Mouse (Mus musculus) MEL (cell line): ENCODE results near the gene Rpl29. TPM values are rescaled to one million over a fixed set of nuclear protein-coding genes. Genes with fewer than 3 reads are reported as not detected.

Experiments used
- DNase-seq: peaks from one replicate; pipeline ENCODE4 v3.0.0; 2011; ENCODE audit warnings: low read depth, low spot score
- H3K27ac ChIP-seq: 2 replicates; pipeline ENCODE4 v1.5.1; 2012; ENCODE audit warnings: low read depth, mild to moderate bottlenecking, control low read depth, low read length, moderate library complexity; ENCODE audit not compliant: control insufficient read depth
- H3K27me3 ChIP-seq, 2 experiments: fragments of 150-350 bp in 1 of 2; sonication (generic) in 1 of 2; 2 replicates each; pipeline ENCODE4 v1.6.1; 2012; ENCODE audit warnings: low read length in 2 of 2, mild to moderate bottlenecking in 2 of 2, improper control_type of control experiment in 1 of 2, moderate library complexity in 1 of 2; ENCODE audit not compliant: insufficient read depth in 2 of 2, control insufficient read depth in 1 of 2
- H3K36me3 ChIP-seq, 2 experiments: 2 replicates each; pipeline ENCODE4 v1.6.1; 2012 to 2014; ENCODE audit warnings: low read length in 2 of 2, improper control_type of control experiment in 1 of 2, inconsistent platforms in 1 of 2, mild to moderate bottlenecking in 1 of 2; ENCODE audit not compliant: insufficient read depth in 2 of 2, control insufficient read depth in 1 of 2
- H3K4me1 ChIP-seq, 2 experiments: fragments of 150-350 bp in 1 of 2; sonication (generic) in 1 of 2; 2 replicates each; pipeline ENCODE4 v1.6.1; 2012; ENCODE audit warnings: low read length in 2 of 2, improper control_type of control experiment in 1 of 2, mild to moderate bottlenecking in 1 of 2; ENCODE audit not compliant: insufficient read depth in 2 of 2, control insufficient read depth in 1 of 2
- H3K4me3 ChIP-seq, 2 experiments: fragments of 150-350 bp in 1 of 2; sonication (generic) in 1 of 2; 2 replicates each; pipeline ENCODE4 v1.5.1; 2012; ENCODE audit warnings: low read depth in 2 of 2, low read length in 2 of 2, mild to moderate bottlenecking in 2 of 2, moderate library complexity in 2 of 2, control low read depth in 1 of 2, improper control_type of control experiment in 1 of 2; ENCODE audit not compliant: control insufficient read depth in 1 of 2, insufficient read depth in 1 of 2
- H3K79me2 ChIP-seq: 2 replicates; pipeline ENCODE4 v1.6.1; 2012; ENCODE audit warnings: mild to moderate bottlenecking, low read length, moderate library complexity; ENCODE audit not compliant: control insufficient read depth, poor library complexity, insufficient read depth
- H3K9ac ChIP-seq: 2 replicates; pipeline ENCODE4 v1.6.1; 2012; ENCODE audit warnings: low read depth, mild to moderate bottlenecking, control low read depth, low read length, moderate library complexity; ENCODE audit not compliant: control insufficient read depth, poor library complexity, severe bottlenecking
- H3K9me3 ChIP-seq: fragments of 150-350 bp; sonication (generic); replicated peaks from 2 replicates; pipeline ENCODE4 v1.6.1; 2012; ENCODE audit warnings: mild to moderate bottlenecking, low read length, improper control_type of control experiment, moderate library complexity; ENCODE audit not compliant: insufficient read depth
- CHD1 ChIP-seq: IDR thresholded peaks from 2 replicates; pipeline ENCODE4 v1.6.1; 2012; ENCODE audit warnings: low read depth, mild to moderate bottlenecking, inconsistent platforms, low read length, improper control_type of control experiment
- CTCF ChIP-seq, 3 experiments: IDR thresholded peaks in 2 of 3; conservative IDR thresholded peaks in 1 of 3; 2 replicates each; pipeline ENCODE4 v1.5.1; 2011 to 2012; ENCODE audit warnings: low read length in 3 of 3, low read depth in 2 of 3, mild to moderate bottlenecking in 2 of 3, improper control_type of control experiment in 1 of 3, inconsistent platforms in 1 of 3, mixed read lengths in 1 of 3, moderate library complexity in 1 of 3; ENCODE audit not compliant: control insufficient read depth in 1 of 3, insufficient read depth in 1 of 3, poor library complexity in 1 of 3, severe bottlenecking in 1 of 3
- E2F4 ChIP-seq: IDR thresholded peaks from 2 replicates; pipeline ENCODE4 v1.6.1; 2011; ENCODE audit warnings: low read depth, low read length, improper control_type of control experiment, borderline replicate concordance
- ELF1 ChIP-seq: IDR thresholded peaks from 2 replicates; pipeline ENCODE4 v1.6.1; 2014; ENCODE audit warnings: low read depth, mild to moderate bottlenecking, inconsistent platforms, low read length, improper control_type of control experiment, moderate library complexity
- EP300 ChIP-seq, 2 experiments: IDR thresholded peaks; 2 replicates each; pipeline ENCODE4 v1.6.1; 2011; ENCODE audit warnings: improper control_type of control experiment in 2 of 2, low read length in 2 of 2, low read depth in 1 of 2, mild to moderate bottlenecking in 1 of 2
- ETS1 ChIP-seq: IDR thresholded peaks from 2 replicates; pipeline ENCODE4 v1.6.1; 2012; ENCODE audit warnings: low read depth, mild to moderate bottlenecking, inconsistent platforms, low read length, improper control_type of control experiment, moderate library complexity
- HCFC1 ChIP-seq: IDR thresholded peaks from 2 replicates; pipeline ENCODE4 v1.6.1; 2012; ENCODE audit warnings: low read depth, mild to moderate bottlenecking, inconsistent platforms, low read length, improper control_type of control experiment, moderate library complexity
- JUND ChIP-seq: IDR thresholded peaks from 2 replicates; pipeline ENCODE4 v1.6.1; 2011; ENCODE audit warnings: low read depth, mild to moderate bottlenecking, improper control_type of control experiment, low read length
- KAT2A ChIP-seq: conservative IDR thresholded peaks from 2 replicates; pipeline ENCODE4 v1.6.1; 2012; ENCODE audit warnings: low read depth, low read length, improper control_type of control experiment, inconsistent platforms
- MAFK ChIP-seq: IDR thresholded peaks from 2 replicates; pipeline ENCODE4 v1.6.1; 2011; ENCODE audit warnings: low read depth, mild to moderate bottlenecking, low read length, improper control_type of control experiment, borderline replicate concordance
- MAX ChIP-seq: IDR thresholded peaks from 2 replicates; pipeline ENCODE4 v1.6.1; 2011; ENCODE audit warnings: low read length, improper control_type of control experiment
- MAZ ChIP-seq: IDR thresholded peaks from 2 replicates; pipeline ENCODE4 v1.6.1; 2012; ENCODE audit warnings: low read depth, mild to moderate bottlenecking, inconsistent platforms, low read length, improper control_type of control experiment
- MEF2A ChIP-seq: IDR thresholded peaks from 2 replicates; pipeline ENCODE4 v1.6.1; 2014; ENCODE audit warnings: low read depth, mild to moderate bottlenecking, inconsistent platforms, low read length, improper control_type of control experiment; ENCODE audit not compliant: poor library complexity, insufficient replicate concordance, severe bottlenecking; ENCODE audit errors: extremely low read depth
- MXI1 ChIP-seq: IDR thresholded peaks from 2 replicates; pipeline ENCODE4 v1.6.1; 2011; ENCODE audit warnings: mild to moderate bottlenecking, low read depth, low read length, improper control_type of control experiment
- NELFE ChIP-seq: IDR thresholded peaks from 2 replicates; pipeline ENCODE4 v1.6.1; 2011; ENCODE audit warnings: low read depth, low read length, improper control_type of control experiment
- NRF1 ChIP-seq: IDR thresholded peaks from 2 replicates; pipeline ENCODE4 v1.6.1; 2014; ENCODE audit warnings: low read depth, mild to moderate bottlenecking, inconsistent platforms, low read length, improper control_type of control experiment, moderate library complexity; ENCODE audit not compliant: poor library complexity, insufficient read depth, severe bottlenecking
- POLR2A ChIP-seq, 2 experiments: IDR thresholded peaks; 2 replicates each; pipeline ENCODE4 v1.6.1; 2011 to 2012; ENCODE audit warnings: low read length in 2 of 2, mild to moderate bottlenecking in 2 of 2, control low read depth in 1 of 2, improper control_type of control experiment in 1 of 2, low read depth in 1 of 2, moderate library complexity in 1 of 2; ENCODE audit not compliant: control insufficient read depth in 1 of 2, insufficient read depth in 1 of 2, poor library complexity in 1 of 2
- POLR2AphosphoS2 ChIP-seq: IDR thresholded peaks from 2 replicates; pipeline ENCODE4 v1.6.1; 2011; ENCODE audit warnings: low read length, improper control_type of control experiment
- POLR2AphosphoS5 ChIP-seq: IDR thresholded peaks from 2 replicates; pipeline ENCODE4 v1.6.1; 2012; ENCODE audit warnings: low read depth, borderline replicate concordance, mild to moderate bottlenecking, inconsistent platforms, low read length, moderate library complexity, mixed read lengths
- RCOR1 ChIP-seq: IDR thresholded peaks from 2 replicates; pipeline ENCODE4 v1.6.1; 2012; ENCODE audit warnings: low read depth, mild to moderate bottlenecking, inconsistent platforms, low read length, improper control_type of control experiment
- SIN3A ChIP-seq: IDR thresholded peaks from 2 replicates; pipeline ENCODE4 v1.6.1; 2012; ENCODE audit warnings: low read length, improper control_type of control experiment, inconsistent platforms
- SMC3 ChIP-seq: IDR thresholded peaks from 2 replicates; pipeline ENCODE4 v1.6.1; 2011; ENCODE audit warnings: low read depth, low read length, improper control_type of control experiment
- TCF12 ChIP-seq: IDR thresholded peaks from 2 replicates; pipeline ENCODE4 v1.6.1; 2014; ENCODE audit warnings: low read depth, mild to moderate bottlenecking, inconsistent platforms, low read length, improper control_type of control experiment, moderate library complexity
- USF1 ChIP-seq: IDR thresholded peaks from 2 replicates; pipeline ENCODE4 v1.6.1; 2014; ENCODE audit warnings: low read depth, mild to moderate bottlenecking, inconsistent platforms, low read length, improper control_type of control experiment, moderate library complexity
- ZNF384 ChIP-seq: IDR thresholded peaks from 2 replicates; pipeline ENCODE4 v1.6.1; 2012; ENCODE audit warnings: low read depth, mild to moderate bottlenecking, inconsistent platforms, low read length, improper control_type of control experiment
- polyA plus RNA-seq, 2 experiments: library from polyadenylated mRNA; stranded (reverse) in 1 of 2; unstranded in 1 of 2; fragments of >175 nt in 1 of 2; fragments of >200 nt in 1 of 2; gene quantifications; 2 replicates each; pipeline versions ENCODE4 v1.2.1 to v1.2.4; 2012; ENCODE audit warnings: low replicate concordance in 2 of 2, low read depth in 1 of 2; ENCODE audit not compliant: insufficient read length in 2 of 2, insufficient read depth in 1 of 2, missing spikeins in 1 of 2
- total RNA-seq: library from RNA; depleted of rRNA; stranded (reverse); fragments of 300-350 nt; gene quantifications from 2 replicates; pipeline ENCODE4 v1.2.3, GENCODE M21; 2012

Rpl29 gene
- total and polyA plus RNA-seq, 3 experiments = 60.8 to 761 TPM; not detected in 1

- TF ChIP-seq POLR2AphosphoS2 = no peak
- no peak for TF ChIP-seq USF1
- TF ChIP-seq MAFK = no peak
- no peak for TF ChIP-seq MAZ
- TF ChIP-seq MXI1 = peak; percentile 67; the same call in 1 of the 2 replicates
- TF ChIP-seq CHD1 = no peak
- TF ChIP-seq HCFC1 = no peak
- TF ChIP-seq KAT2A = no peak
- no peak for TF ChIP-seq NELFE
- peak; percentile 85 to 88 (median 86) for TF ChIP-seq CTCF (IDR thresholded peaks at IDR 0.05 in 2 of 3, conservative IDR thresholded peaks at IDR 0.05 in 1 of 3; ENCODE audit: control insufficient read depth in 1 of 3, insufficient read depth in 1 of 3, low read depth in 2 of 3, low read length in 3 of 3, poor library complexity in 1 of 3, severe bottlenecking in 1 of 3)
- TF ChIP-seq ELF1 = no peak
- TF ChIP-seq MAX = peak; percentile 94
- peak; percentile 84 for TF ChIP-seq SMC3
- TF ChIP-seq RCOR1 = no peak
- TF ChIP-seq E2F4 = no peak
- no peak for TF ChIP-seq JUND
- TF ChIP-seq POLR2A (IDR thresholded peaks at IDR 0.05; ENCODE audit: control insufficient read depth in 1 of 2, insufficient read depth in 1 of 2, low read depth in 1 of 2, low read length in 2 of 2, poor library complexity in 1 of 2) = no peak
- TF ChIP-seq POLR2AphosphoS5 = no peak
- TF ChIP-seq, all 39 proteins: peak for 8
Measured at GRCm38 (mm10) chr9:106421865-106422160, 7.4 kb upstream of the Rpl29 start (continued).

GRCm38 (mm10) chr9:106428719-106429220 lies 484 bp upstream of the Rpl29 start:
- Histone ChIP-seq H3K36me3 (peaks cover 4 to 9% of the 10 kb centered on the region in 2 experiments; a peak in 3 of 4 replicates), H3K79me2 (peaks cover 24% of the 10 kb centered on the region), H3K4me3 (peak overlapping the region; percentile 55 to 100), H3K9ac (peak overlapping the region; percentile 56), H3K9me3 (no peaks in the 10 kb centered on the region), H3K27ac (peak overlapping the region; percentile 21; the same call in 1 of the 2 replicates), H3K27me3 (no peaks in the 10 kb centered on the region; a peak in 1 of 4 replicates), H3K4me1 (peaks cover 0 to 15% of the 10 kb centered on the region in 2 experiments; a peak in 1 of 4 replicates)
- DNase-seq = no peak
- TF ChIP-seq SMC3 = no peak
- TF ChIP-seq NELFE = no peak
- TF ChIP-seq MAX = no peak
- TF ChIP-seq NRF1 = no peak
- TF ChIP-seq SIN3A = no peak
- TF ChIP-seq ETS1 = no peak
- no peak for TF ChIP-seq E2F4
- no peak; the same call in 1 of the 2 replicates for TF ChIP-seq ZNF384
- TF ChIP-seq MEF2A = no peak
- TF ChIP-seq EP300 (IDR thresholded peaks at IDR 0.05; ENCODE audit: low read depth in 1 of 2, low read length in 2 of 2) = no peak
- no peak for TF ChIP-seq TCF12
- TF ChIP-seq CTCF (IDR thresholded peaks at IDR 0.05 in 2 of 3, conservative IDR thresholded peaks at IDR 0.05 in 1 of 3; ENCODE audit: control insufficient read depth in 1 of 3, insufficient read depth in 1 of 3, low read depth in 2 of 3, low read length in 3 of 3, poor library complexity in 1 of 3, severe bottlenecking in 1 of 3) = no peak
